Mouse (Mus musculus) heart, embryonic 11.5 days (tissue): ENCODE measurements around the gene Nipal1. TPM values are rescaled to one million over a fixed set of nuclear protein-coding genes. Genes with fewer than 3 reads are reported as not detected.

Experiments used
- ATAC-seq: fragments of 200-750 bp; cut with Nextera tagmentation; replicated peaks from 2 replicates; pipeline ENCODE4 v1.8.0; 2017; ENCODE audit warnings: moderate library complexity; ENCODE audit not compliant: insufficient number of reproducible peaks, low FRiP score, low TSS enrichment
- H3K27ac ChIP-seq: fragments of 300-500 bp; sonication (generic); 2 replicates; pipeline ENCODE4 v1.5.1; 2014; ENCODE audit warnings: mild to moderate bottlenecking, low read depth, low read length
- H3K27me3 ChIP-seq: fragments of 300-500 bp; sonication (generic); 2 replicates; pipeline ENCODE4 v1.6.1; 2014; ENCODE audit warnings: mild to moderate bottlenecking, low read length, mixed read lengths; ENCODE audit not compliant: control insufficient read depth, insufficient read depth
- H3K36me3 ChIP-seq: fragments of 300-500 bp; sonication (generic); 2 replicates; pipeline ENCODE4 v1.6.1; 2014; ENCODE audit warnings: mild to moderate bottlenecking, low read length, moderate library complexity, mixed read lengths; ENCODE audit not compliant: control insufficient read depth, insufficient read depth
- H3K4me1 ChIP-seq: fragments of 300-500 bp; sonication (generic); 2 replicates; pipeline ENCODE4 v1.6.1; 2014; ENCODE audit warnings: low read length; ENCODE audit not compliant: control insufficient read depth, insufficient read depth
- H3K4me2 ChIP-seq: fragments of 300-500 bp; sonication (generic); 2 replicates; pipeline ENCODE4 v1.6.1; 2014; ENCODE audit warnings: mild to moderate bottlenecking, moderate library complexity
- H3K4me3 ChIP-seq: fragments of 300-500 bp; sonication (generic); 2 replicates; pipeline ENCODE4 v1.5.1; 2014; ENCODE audit warnings: low read depth, low read length
- H3K9ac ChIP-seq: fragments of 300-500 bp; sonication (generic); 2 replicates; pipeline ENCODE4 v1.6.1; 2014; ENCODE audit warnings: mild to moderate bottlenecking, low read depth, low read length, moderate library complexity
- H3K9me3 ChIP-seq: fragments of 300-500 bp; sonication (generic); replicated peaks from 2 replicates; pipeline ENCODE4 v1.6.1; 2016; ENCODE audit warnings: low read length; ENCODE audit not compliant: control insufficient read depth
- WGBS: fragments of 180-500 bp; shearing (Covaris S2); extraction: QIAGEN DNeasy Blood & Tissue Kit; methylation state at CpG from one replicate; pipeline ENCODE4 v1.1.7; 2014; ENCODE audit not compliant: insufficient replicate concordance; 5-methylcytosine and 5-hydroxymethylcytosine counted together
- polyA plus RNA-seq: library from polyadenylated mRNA; unstranded; fragments of >200 nt; fragmentation: Nextera tagmentation; extraction: Ambion mirVana; gene quantifications from 2 replicates; pipeline ENCODE4 v1.2.1, GENCODE M21; 2014

The Nipal1 gene
- 0.04 and 0.61 TPM in 2 replicates for polyA plus RNA-seq

- H3K9ac ChIP-seq = no peak within 1 kb of the TSS
- H3K4me1 ChIP-seq = peaks cover 4% of the 10 kb centered on the region; the same call in 1 of the 2 replicates
- peak within 1 kb of the TSS; percentile 48 for H3K4me3 ChIP-seq
- no peaks in the 10 kb centered on the region for H3K36me3 ChIP-seq
- WGBS = under 1% methylated on average over 25 of the region's 25 CpGs
- peak; percentile 82 for ATAC-seq
- no peak within 1 kb of the TSS for H3K27ac ChIP-seq
- peaks cover 21% of the 10 kb centered on the region for H3K27me3 ChIP-seq
- H3K9me3 ChIP-seq = no peaks in the 10 kb centered on the region
- H3K4me2 ChIP-seq = peak within 1 kb of the TSS; percentile 91
Measured at GRCm38 (mm10) chr5:72647418-72647907, at the start of gene Nipal1. Gene Nipal1 (plus strand): TSS chr5:72647795.

- Histone ChIP-seq H3K36me3 (no peaks in the 10 kb centered on the region), H3K4me1 (no peaks in the 10 kb centered on the region), H3K9ac (no peak overlapping the region), H3K4me2 (no peak overlapping the region), H3K9me3 (no peaks in the 10 kb centered on the region), H3K4me3 (no peak overlapping the region), H3K27me3 (no peaks in the 10 kb centered on the region), H3K27ac (no peak overlapping the region)
- 23% methylated on average over 5 of the region's 5 CpGs for WGBS
- ATAC-seq = 0 out of 2 replicates have a peak, but pooled peaks have one; percentile 14
Measured at GRCm38 (mm10) chr5:72601006-72601405, 46.6 kb upstream of the Nipal1 start.

- H3K4me1 ChIP-seq = no peaks in the 10 kb centered on the region
- no peaks in the 10 kb centered on the region for H3K36me3 ChIP-seq
- ATAC-seq = no peak
- H3K9ac ChIP-seq = no peak overlapping the region
- no peak overlapping the region for H3K4me3 ChIP-seq
- WGBS = 84% methylated on average over 4 of the region's 4 CpGs
- no peak overlapping the region for H3K27ac ChIP-seq
- no peak overlapping the region for H3K4me2 ChIP-seq
- H3K9me3 ChIP-seq = no peaks in the 10 kb centered on the region
- no peaks in the 10 kb centered on the region for H3K27me3 ChIP-seq
Measured at GRCm38 (mm10) chr5:72603138-72603537, 44.5 kb upstream of the Nipal1 start.

- Histone ChIP-seq H3K36me3 (no peaks in the 10 kb centered on the region), H3K4me2 (no peak overlapping the region), H3K9ac (no peak overlapping the region), H3K27ac (no peak overlapping the region), H3K27me3 (no peaks in the 10 kb centered on the region), H3K4me3 (no peak overlapping the region), H3K9me3 (no peaks in the 10 kb centered on the region), H3K4me1 (no peaks in the 10 kb centered on the region)
- WGBS = 66% methylated on average over 4 of the region's 4 CpGs
- no peak for ATAC-seq
Measured at GRCm38 (mm10) chr5:72617413-72617812, 30.2 kb upstream of the Nipal1 start.

GRCm38 (mm10) chr5:72621022-72621421 is 26.6 kb upstream of the Nipal1 start:
- no peak overlapping the region for H3K4me2 ChIP-seq
- no peak overlapping the region for H3K4me3 ChIP-seq
- H3K27me3 ChIP-seq = no peaks in the 10 kb centered on the region
- H3K9me3 ChIP-seq = no peaks in the 10 kb centered on the region
- no peaks in the 10 kb centered on the region for H3K36me3 ChIP-seq
- 72% methylated on average over 1 of the region's 1 CpGs for WGBS
- no peak overlapping the region for H3K27ac ChIP-seq
- H3K9ac ChIP-seq = no peak overlapping the region
- no peaks in the 10 kb centered on the region for H3K4me1 ChIP-seq
- no peak for ATAC-seq

GRCm38 (mm10) chr5:72630026-72630425 is 17.6 kb upstream of the Nipal1 start:
- no peaks in the 10 kb centered on the region for H3K36me3 ChIP-seq
- H3K27ac ChIP-seq = no peak overlapping the region
- H3K27me3 ChIP-seq = no peaks in the 10 kb centered on the region
- 77% methylated on average over 6 of the region's 6 CpGs for WGBS
- H3K4me1 ChIP-seq = no peaks in the 10 kb centered on the region
- no peak for ATAC-seq
- H3K4me2 ChIP-seq = no peak overlapping the region
- H3K4me3 ChIP-seq = no peak overlapping the region
- no peaks in the 10 kb centered on the region for H3K9me3 ChIP-seq
- H3K9ac ChIP-seq = no peak overlapping the region

- WGBS = 76% methylated on average over 9 of the region's 9 CpGs
- H3K9me3 ChIP-seq = no peaks in the 10 kb centered on the region
- H3K36me3 ChIP-seq = no peaks in the 10 kb centered on the region
- H3K27me3 ChIP-seq = no peaks in the 10 kb centered on the region
- no peak overlapping the region for H3K4me2 ChIP-seq
- H3K27ac ChIP-seq = no peak overlapping the region
- H3K4me3 ChIP-seq = no peak overlapping the region
- no peaks in the 10 kb centered on the region for H3K4me1 ChIP-seq
- ATAC-seq = no peak
- H3K9ac ChIP-seq = no peak overlapping the region
Measured at GRCm38 (mm10) chr5:72634791-72635271, 12.8 kb upstream of the Nipal1 start.

- WGBS = 56% methylated on average over 3 of the region's 3 CpGs
- Histone ChIP-seq H3K9me3 (no peaks in the 10 kb centered on the region), H3K9ac (no peak overlapping the region), H3K27ac (no peak overlapping the region), H3K4me3 (no peak overlapping the region), H3K4me2 (no peak overlapping the region), H3K27me3 (no peaks in the 10 kb centered on the region), H3K4me1 (no peaks in the 10 kb centered on the region), H3K36me3 (no peaks in the 10 kb centered on the region)
- no peak for ATAC-seq
Measured at GRCm38 (mm10) chr5:72636122-72636521, 11.5 kb upstream of the Nipal1 start.

- no peaks in the 10 kb centered on the region for H3K27me3 ChIP-seq
- no peaks in the 10 kb centered on the region for H3K4me1 ChIP-seq
- no peak overlapping the region for H3K4me2 ChIP-seq
- no peak overlapping the region for H3K27ac ChIP-seq
- H3K4me3 ChIP-seq = no peak overlapping the region
- WGBS = 89% methylated on average over 3 of the region's 3 CpGs
- H3K9me3 ChIP-seq = no peaks in the 10 kb centered on the region
- H3K9ac ChIP-seq = no peak overlapping the region
- no peaks in the 10 kb centered on the region for H3K36me3 ChIP-seq
- ATAC-seq = no peak
Measured at GRCm38 (mm10) chr5:72636576-72636975, 11.0 kb upstream of the Nipal1 start.
